Mouse (Mus musculus): ENCODE measurements around the gene Zc3h10. TPM values are rescaled to one million over a fixed set of nuclear protein-coding genes. Genes with fewer than 3 reads are reported as not detected.

The Zc3h10 gene
- polyA plus RNA-seq, 1 experiment from 2014 or later, result 19.9 TPM

GRCm38 (mm10) chr10:128535206-128535605, 12.4 kb downstream of the Zc3h10 start:
- H3K36me3 ChIP-seq, result no peaks in the 10 kb centered on the region
- no peak overlapping the region for H3K4me3 ChIP-seq
- no peak overlapping the region for H3K27ac ChIP-seq
- peaks cover 6% of the 10 kb centered on the region; the same call in 1 of the 2 replicates for H3K27me3 ChIP-seq (ENCODE audit: insufficient read depth, poor library complexity, severe bottlenecking)
- WGBS, result 79% methylated on average over 2 of the region's 2 CpGs
- no peak for DNase-seq (ENCODE audit: low spot score)
- peaks cover 11% of the 10 kb centered on the region; the same call in 1 of the 2 replicates for H3K4me1 ChIP-seq (replicated peaks)
- H3K9me3 ChIP-seq, result no peaks in the 10 kb centered on the region

DNA sequence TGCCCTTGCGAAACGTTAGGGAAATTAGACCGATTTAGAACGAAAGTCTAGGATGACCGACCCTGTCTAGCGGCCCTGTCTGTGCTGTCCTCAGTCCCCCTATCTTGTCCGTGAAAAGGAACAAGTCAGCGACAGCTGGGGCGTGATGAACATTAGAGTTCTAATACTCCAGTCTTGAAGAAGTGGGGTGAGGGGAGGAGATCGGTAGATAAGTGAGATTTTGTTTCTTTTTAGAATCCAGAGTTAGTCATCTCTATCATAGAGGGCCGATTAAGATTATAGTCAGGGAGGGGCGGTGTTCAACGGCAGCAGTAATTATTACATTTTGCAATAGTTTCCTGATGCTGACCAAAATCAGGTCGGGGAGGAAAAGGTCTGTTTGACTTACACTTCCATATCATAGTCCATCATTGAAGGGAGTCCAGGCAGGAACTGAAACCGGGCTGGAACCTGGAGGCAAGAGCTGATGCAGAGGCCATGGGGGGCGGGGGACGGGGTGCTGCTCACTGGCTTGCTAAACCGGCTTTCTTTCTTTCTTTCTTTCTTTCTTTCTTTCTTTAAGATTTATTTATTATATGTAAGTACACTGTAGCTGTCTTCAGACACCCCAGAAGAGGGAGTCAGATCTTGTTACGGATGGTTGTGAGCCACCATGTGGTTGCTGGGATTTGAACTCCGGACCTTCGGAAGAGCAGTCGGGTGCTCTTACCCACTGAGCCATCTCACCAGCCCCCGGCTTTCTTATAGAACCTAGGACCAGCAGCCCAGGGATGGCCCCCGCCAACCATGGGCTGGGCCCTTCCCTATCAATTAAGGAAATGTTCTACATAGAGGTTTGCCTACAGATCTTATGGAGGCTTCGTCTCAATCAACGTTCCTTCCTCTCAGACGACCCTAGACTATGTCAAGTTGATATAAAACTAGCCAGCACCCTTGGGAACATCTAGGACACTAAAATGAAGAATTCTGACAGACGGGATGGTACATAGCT, 20.9 kb downstream of the Zc3h10 start:
- 34% methylated on average over 28 of the region's 28 CpGs for WGBS
- 0 out of 2 replicates have a peak, but pooled peaks cover 4% of the 10 kb centered on the region for H3K36me3 ChIP-seq
- H3K27me3 ChIP-seq (ENCODE audit: insufficient read depth, poor library complexity, severe bottlenecking), result peaks cover 69% of the 10 kb centered on the region
- DNase-seq (ENCODE audit: low spot score), result no peak
- H3K9me3 ChIP-seq, result no peaks in the 10 kb centered on the region
- H3K27ac ChIP-seq, result peak overlapping the region; percentile 64; the same call in 1 of the 2 replicates
- H3K4me3 ChIP-seq, result peak overlapping the region; percentile 92
- peaks cover 29% of the 10 kb centered on the region for H3K4me1 ChIP-seq (replicated peaks)

- peak within 1 kb of the TSS; percentile 92 for H3K4me3 ChIP-seq
- under 1% methylated on average over 37 of the region's 37 CpGs for WGBS
- 0 out of 2 replicates have a peak, but pooled peaks cover 4% of the 10 kb centered on the region for H3K36me3 ChIP-seq
- peaks cover 29% of the 10 kb centered on the region for H3K4me1 ChIP-seq (replicated peaks)
- H3K27ac ChIP-seq, result peak within 1 kb of the TSS; percentile 86
- DNase-seq (ENCODE audit: low spot score), result peak; percentile 94
- no peaks in the 10 kb centered on the region for H3K9me3 ChIP-seq
- peaks cover 76% of the 10 kb centered on the region for H3K27me3 ChIP-seq (ENCODE audit: insufficient read depth, poor library complexity, severe bottlenecking)
Observed at GRCm38 (mm10) chr10:128525671-128526308, 21.8 kb downstream of the Zc3h10 start, which contains the start of gene Esyt1. Esyt1 (minus strand) TSS chr10:128525871.

DNA sequence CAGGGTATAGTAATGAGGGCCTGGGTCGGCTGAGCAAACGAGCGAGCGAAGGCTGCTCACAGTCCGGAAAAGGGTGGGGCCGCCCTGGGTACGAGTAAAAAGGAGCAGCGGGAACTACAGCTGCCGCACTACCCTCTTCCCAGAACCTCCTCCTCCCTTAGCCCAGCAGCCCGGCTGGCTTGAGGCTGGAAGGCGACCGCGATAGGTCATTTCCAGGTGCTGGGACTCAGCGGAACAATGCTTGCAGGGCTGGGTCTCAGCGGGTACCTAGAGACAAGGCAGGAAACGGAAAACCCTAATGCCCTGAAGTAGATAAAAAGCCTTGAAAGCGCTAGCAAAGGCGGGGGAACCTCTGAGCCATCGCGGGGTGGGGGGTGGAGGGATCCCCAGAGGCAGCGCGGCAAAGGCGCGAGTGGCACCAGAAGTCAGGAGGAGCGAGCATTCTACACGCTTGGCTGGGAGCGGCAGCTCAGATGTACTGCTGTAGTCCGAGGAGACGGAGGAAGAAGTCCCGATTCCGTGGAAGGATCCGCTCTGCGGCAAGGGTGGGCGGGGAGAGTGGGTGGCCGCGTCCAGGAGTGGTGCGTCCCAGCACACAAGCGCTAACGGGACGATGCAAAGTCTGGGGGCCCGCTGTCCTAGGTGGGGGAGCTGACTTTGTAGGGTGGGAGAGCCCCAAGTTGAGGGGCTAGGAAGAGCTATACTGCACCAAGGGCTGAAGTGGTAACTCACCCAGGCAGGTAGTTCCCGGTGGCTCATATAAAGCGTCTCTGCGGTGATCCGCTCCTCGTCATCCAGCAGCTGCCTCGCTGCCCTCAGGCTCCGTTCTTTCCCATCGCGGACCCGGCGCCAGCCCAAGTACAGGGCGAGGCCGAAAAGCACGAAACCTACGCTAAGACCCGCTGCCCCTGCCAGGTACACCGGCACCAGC, 22.6 kb downstream of the Zc3h10 start:
- under 1% methylated on average over 58 of the region's 58 CpGs for WGBS
- Histone ChIP-seq H3K27ac (peak overlapping the region; percentile 86), H3K9me3 (no peaks in the 10 kb centered on the region), H3K36me3 (peaks cover 4% of the 10 kb centered on the region; the same call in 1 of the 2 replicates), H3K4me3 (peak overlapping the region; percentile 92), H3K4me1 (replicated peaks) (peaks cover 29% of the 10 kb centered on the region), H3K27me3 (ENCODE audit: insufficient read depth, poor library complexity, severe bottlenecking) (peaks cover 84% of the 10 kb centered on the region)
- DNase-seq (ENCODE audit: low spot score), result peak; percentile 66

- H3K4me1 ChIP-seq (replicated peaks), result peaks cover 29% of the 10 kb centered on the region
- H3K4me3 ChIP-seq, result peak overlapping the region; percentile 92
- no peaks in the 10 kb centered on the region for H3K9me3 ChIP-seq
- no peak for DNase-seq (ENCODE audit: low spot score)
- peaks cover 11% of the 10 kb centered on the region for H3K36me3 ChIP-seq
- peaks cover 85% of the 10 kb centered on the region for H3K27me3 ChIP-seq (ENCODE audit: insufficient read depth, poor library complexity, severe bottlenecking)
- peak overlapping the region; percentile 86 for H3K27ac ChIP-seq
- WGBS, result 4% methylated on average over 11 of the region's 11 CpGs
Observed at GRCm38 (mm10) chr10:128524111-128524731, 23.4 kb downstream of the Zc3h10 start.

GRCm38 (mm10) chr10:128522351-128522750, 25.2 kb downstream of the Zc3h10 start:
- H3K27ac ChIP-seq, result no peak overlapping the region
- WGBS, result 79% methylated on average over 6 of the region's 6 CpGs
- H3K36me3 ChIP-seq, result peaks cover 22% of the 10 kb centered on the region
- H3K4me3 ChIP-seq, result no peak overlapping the region
- H3K9me3 ChIP-seq, result no peaks in the 10 kb centered on the region
- peaks cover 92% of the 10 kb centered on the region for H3K27me3 ChIP-seq (ENCODE audit: insufficient read depth, poor library complexity, severe bottlenecking)
- DNase-seq (ENCODE audit: low spot score), result no peak
- H3K4me1 ChIP-seq (replicated peaks), result peaks cover 29% of the 10 kb centered on the region

DNA sequence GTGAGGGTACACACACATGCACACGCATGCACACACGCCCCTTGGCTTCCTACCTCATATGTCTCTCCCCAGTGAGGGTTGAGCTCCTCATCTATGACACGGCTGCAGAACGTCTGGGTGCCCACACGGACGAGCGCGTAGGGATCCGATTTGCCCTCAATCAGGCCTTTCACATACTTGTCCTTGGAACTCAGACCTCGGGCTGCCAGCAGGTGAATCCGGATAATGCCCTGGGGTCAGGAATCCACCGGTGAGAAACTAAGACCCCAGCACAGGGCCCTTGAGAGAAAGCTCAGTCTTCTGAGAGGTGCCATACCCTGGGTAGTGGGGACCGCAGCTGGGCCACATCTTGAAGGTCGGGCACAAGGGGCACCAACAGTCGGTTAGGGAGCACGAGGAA, 27.0 kb downstream of the Zc3h10 start:
- Histone ChIP-seq H3K27me3 (ENCODE audit: insufficient read depth, poor library complexity, severe bottlenecking) (peaks cover 98% of the 10 kb centered on the region), H3K4me3 (no peak overlapping the region), H3K4me1 (replicated peaks) (peaks cover 26% of the 10 kb centered on the region), H3K36me3 (peaks cover 39% of the 10 kb centered on the region), H3K27ac (no peak overlapping the region), H3K9me3 (no peaks in the 10 kb centered on the region)
- DNase-seq (ENCODE audit: low spot score), result no peak
- WGBS, result 86% methylated on average over 16 of the region's 16 CpGs

- H3K27me3 ChIP-seq (ENCODE audit: insufficient read depth, poor library complexity, severe bottlenecking), result peaks cover 93% of the 10 kb centered on the region
Observed at GRCm38 (mm10) chr10:128518833-128519232, 28.7 kb downstream of the Zc3h10 start.

DNA sequence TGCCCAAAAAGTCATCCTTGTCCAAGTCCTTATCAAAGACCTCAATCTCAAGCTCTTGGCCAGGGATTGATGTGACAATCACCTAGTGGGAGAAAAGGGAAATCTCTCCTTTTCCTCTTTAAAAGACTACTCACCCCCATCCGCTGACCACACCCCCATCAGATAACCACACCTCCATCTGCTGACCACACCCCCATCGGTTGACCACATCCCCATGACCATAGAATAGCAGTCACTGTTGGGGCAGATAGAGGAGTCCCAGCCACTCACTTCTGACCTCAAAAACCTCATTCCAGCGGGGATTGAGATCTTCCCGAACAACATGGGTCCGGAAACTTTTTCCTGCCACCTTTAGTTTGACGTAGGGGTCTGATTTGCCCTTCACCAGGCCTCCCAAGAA, 30.9 kb downstream of the Zc3h10 start:
- Histone ChIP-seq H3K4me1 (replicated peaks) (peaks cover 7% of the 10 kb centered on the region), H3K36me3 (peaks cover 53% of the 10 kb centered on the region), H3K4me3 (peak overlapping the region; percentile 6; the same call in 1 of the 2 replicates), H3K27me3 (ENCODE audit: insufficient read depth, poor library complexity, severe bottlenecking) (peaks cover 80% of the 10 kb centered on the region), H3K9me3 (no peaks in the 10 kb centered on the region), H3K27ac (no peak overlapping the region)
- 14% methylated on average over 6 of the region's 6 CpGs for WGBS
- DNase-seq (ENCODE audit: low spot score), result no peak

More at GRCm38 (mm10) chr10:128518833-128519232, 28.7 kb downstream of the Zc3h10 start:
- DNase-seq (ENCODE audit: low spot score), result no peak
- no peak overlapping the region for H3K27ac ChIP-seq
- H3K36me3 ChIP-seq, result peaks cover 47% of the 10 kb centered on the region
- H3K4me1 ChIP-seq (replicated peaks), result peaks cover 9% of the 10 kb centered on the region
- no peak overlapping the region for H3K4me3 ChIP-seq
- H3K9me3 ChIP-seq, result no peaks in the 10 kb centered on the region
- 74% methylated on average over 7 of the region's 7 CpGs for WGBS

- no peak for DNase-seq (ENCODE audit: low spot score)
- WGBS, result 7% methylated on average over 20 of the region's 20 CpGs
- Histone ChIP-seq H3K4me1 (replicated peaks) (peaks cover 7% of the 10 kb centered on the region), H3K4me3 (peak overlapping the region; percentile 30), H3K9me3 (no peaks in the 10 kb centered on the region), H3K27me3 (ENCODE audit: insufficient read depth, poor library complexity, severe bottlenecking) (peaks cover 73% of the 10 kb centered on the region), H3K36me3 (peaks cover 58% of the 10 kb centered on the region), H3K27ac (no peak overlapping the region)
Observed at GRCm38 (mm10) chr10:128516029-128516428, 31.5 kb downstream of the Zc3h10 start.

DNA sequence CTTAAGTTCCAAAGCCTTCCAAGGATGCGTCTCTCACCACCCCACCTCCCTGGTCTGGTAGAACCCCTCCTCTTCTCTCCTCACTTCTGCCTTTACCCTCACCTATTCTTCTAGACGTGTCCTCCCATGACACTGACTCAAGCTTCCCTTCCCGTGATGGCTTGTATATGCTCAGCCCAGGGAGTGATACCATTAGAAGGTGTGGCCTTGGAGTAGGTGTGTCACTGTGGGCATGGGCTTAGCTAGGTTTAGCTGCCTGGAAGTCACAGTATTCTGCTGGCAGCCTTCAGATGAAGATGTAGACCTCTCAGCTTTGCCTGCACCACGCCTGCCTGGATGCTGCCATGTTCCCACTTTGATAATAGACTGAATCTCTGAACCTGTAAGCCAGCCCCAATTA, 32.5 kb downstream of the Zc3h10 start:
- Histone ChIP-seq H3K27ac (no peak overlapping the region), H3K27me3 (ENCODE audit: insufficient read depth, poor library complexity, severe bottlenecking) (peaks cover 65% of the 10 kb centered on the region), H3K4me3 (no peak overlapping the region), H3K36me3 (peaks cover 66% of the 10 kb centered on the region), H3K9me3 (no peaks in the 10 kb centered on the region), H3K4me1 (replicated peaks) (peaks cover 7% of the 10 kb centered on the region)
- 80% methylated on average over 4 of the region's 4 CpGs for WGBS
- DNase-seq (ENCODE audit: low spot score), result no peak
